Mouse (Mus musculus): Measurements from ENCODE around the gene Hscb.

DNA sequence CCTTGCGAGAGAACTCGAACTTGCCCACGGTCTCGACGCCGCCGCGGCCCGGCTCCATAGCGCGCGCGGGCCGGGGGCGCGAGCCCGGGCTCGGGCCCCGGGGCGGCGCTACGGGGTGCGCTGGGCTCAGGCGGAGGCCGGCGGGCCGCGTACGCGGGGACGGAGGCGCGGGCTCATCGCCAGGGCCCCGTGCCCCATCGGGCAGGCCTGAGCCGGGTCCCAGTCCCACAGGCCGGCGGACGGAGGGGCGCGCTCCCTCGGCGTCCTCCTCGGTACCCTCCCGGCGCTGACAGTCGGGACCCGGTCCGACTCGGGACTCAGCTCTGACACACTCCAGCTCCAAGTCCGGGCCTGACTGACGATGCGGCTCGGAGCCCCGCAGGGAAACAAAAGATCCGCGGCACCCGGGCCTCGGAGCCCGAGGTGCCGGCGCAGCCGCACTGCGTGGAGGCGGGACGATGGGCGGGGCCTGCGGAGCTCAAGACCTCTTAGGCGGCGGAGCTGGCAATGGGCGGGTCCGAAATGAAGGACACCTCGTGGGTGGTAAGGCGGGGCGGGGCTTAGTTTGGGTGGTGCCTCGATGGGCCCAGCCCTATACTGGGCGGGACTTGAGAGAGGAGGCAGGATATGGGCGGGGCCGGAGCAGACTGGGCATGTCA lies 29.8 kb downstream of the Hscb start, which contains the start of gene Ulk1:
- TF ChIP-seq GATA1 (IDR thresholded peaks at IDR 0.05; ENCODE audit: low read length) (no peak), TAL1 (IDR thresholded peaks at IDR 0.05; ENCODE audit: low read length) (no peak)
